Mouse (Mus musculus): Measurements from ENCODE around the gene Slc26a9.

DNA sequence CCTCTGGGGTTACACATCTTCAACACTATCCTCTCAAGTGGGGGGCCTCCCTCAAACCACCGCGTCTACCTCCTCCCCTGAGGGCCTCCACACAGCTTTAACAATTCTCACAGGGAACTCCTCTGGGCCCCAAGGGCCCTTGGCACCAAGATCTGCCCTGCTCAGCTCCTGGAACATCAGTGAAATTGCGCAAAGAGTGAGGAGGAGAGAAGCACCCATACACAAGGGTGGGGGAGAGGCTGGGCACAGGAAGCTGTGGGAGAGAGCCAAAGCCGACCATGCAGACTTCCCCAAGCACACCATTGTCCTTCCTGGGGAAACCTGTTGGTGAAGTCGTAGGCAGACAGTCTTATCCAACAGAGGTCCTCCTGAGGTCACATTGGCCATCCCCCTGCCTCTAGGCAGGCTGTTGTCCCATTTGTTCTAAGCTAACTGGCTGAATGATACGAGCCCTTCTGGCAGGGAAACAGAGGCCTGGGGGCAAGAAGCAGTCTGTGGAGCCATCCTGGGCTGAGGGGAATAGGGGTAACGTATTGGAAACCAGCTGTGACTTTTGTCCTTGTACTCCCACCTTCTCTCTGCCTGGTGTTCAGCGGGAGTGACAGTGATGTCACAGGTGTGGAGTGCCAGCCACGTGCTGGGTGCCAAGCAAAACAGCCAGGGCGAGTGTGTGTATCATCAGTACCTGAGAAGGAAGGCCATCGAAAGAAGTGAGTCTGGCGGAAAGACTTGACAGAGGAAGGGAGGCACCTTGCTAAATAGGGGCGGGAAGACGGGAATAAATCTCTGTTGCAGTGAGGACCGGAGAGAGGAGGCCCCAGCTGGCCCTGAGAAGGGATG lies 6.1 kb downstream of the Slc26a9 start:
- TF ChIP-seq CTCF (IDR thresholded peaks at IDR 0.05; ENCODE audit: insufficient read depth, low read length) (no peak), POLR2A (IDR thresholded peaks at IDR 0.05; ENCODE audit: borderline replicate concordance, extremely low read depth, low read depth, low read length) (0 out of 2 replicates have a peak, but pooled peaks have one; percentile 23)
